Mouse (Mus musculus) embryonic facial prominence, embryonic 13.5 days (tissue): ENCODE data around the gene Itgb3. TPM values are rescaled to one million over a fixed set of nuclear protein-coding genes. Genes with fewer than 3 reads are reported as not detected.

Source experiments
- ATAC-seq: fragments of 200-750 bp; cut with Nextera tagmentation; 2 replicates; pipeline ENCODE4 v1.8.0; 2017; ENCODE audit warnings: low read depth; ENCODE audit not compliant: insufficient number of reproducible peaks, insufficient read depth, low FRiP score, low TSS enrichment
- H3K27ac ChIP-seq: fragments of 300-500 bp; sonication (generic); 2 replicates; pipeline ENCODE4 v1.5.1; 2015; ENCODE audit warnings: moderate library complexity, mild to moderate bottlenecking, inconsistent platforms
- H3K27me3 ChIP-seq: fragments of 300-500 bp; sonication (generic); 2 replicates; pipeline ENCODE4 v1.6.1; 2015; ENCODE audit warnings: mild to moderate bottlenecking, inconsistent platforms
- H3K36me3 ChIP-seq: fragments of 300-500 bp; sonication (generic); 2 replicates; pipeline ENCODE4 v1.6.1; 2015; ENCODE audit warnings: mild to moderate bottlenecking, inconsistent platforms
- H3K4me1 ChIP-seq: fragments of 300-500 bp; sonication (generic); 2 replicates; pipeline ENCODE4 v1.6.1; 2015; ENCODE audit warnings: inconsistent platforms
- H3K4me2 ChIP-seq: fragments of 300-500 bp; sonication (generic); 2 replicates; pipeline ENCODE4 v1.6.1; 2015; ENCODE audit warnings: moderate library complexity, mild to moderate bottlenecking, inconsistent platforms
- H3K4me3 ChIP-seq: fragments of 300-500 bp; sonication (generic); 2 replicates; pipeline ENCODE4 v1.5.1; 2015; ENCODE audit warnings: mild to moderate bottlenecking, inconsistent platforms
- H3K9ac ChIP-seq: fragments of 300-500 bp; sonication (generic); 2 replicates; pipeline ENCODE4 v1.6.1; 2015; ENCODE audit warnings: mild to moderate bottlenecking, inconsistent platforms
- H3K9me3 ChIP-seq: fragments of 300-500 bp; sonication (generic); 2 replicates; pipeline ENCODE4 v1.6.1; 2016; ENCODE audit warnings: inconsistent platforms
- WGBS: fragments of 180-500 bp; shearing (Covaris S2); methylation state at CpG from one replicate; pipeline ENCODE4 v1.1.7; 2015; ENCODE audit warnings: mixed read lengths; 5-methylcytosine and 5-hydroxymethylcytosine counted together
- polyA plus RNA-seq: library from polyadenylated mRNA; unstranded; fragments of >200 nt; fragmentation: Nextera tagmentation; extraction: Ambion mirVana; gene quantifications from 2 replicates; pipeline ENCODE4 v1.2.1, GENCODE M21; 2015

Gene Itgb3
- polyA plus RNA-seq, 1 experiment from 2014 or later, result 3.9 TPM

GRCm38 (mm10) chr11:104585495-104585894 lies 22.3 kb upstream of the Itgb3 start:
- ATAC-seq, result no peak
- no peak overlapping the region for H3K27ac ChIP-seq
- no peak overlapping the region for H3K4me3 ChIP-seq
- H3K4me2 ChIP-seq, result no peak overlapping the region
- no peaks in the 10 kb centered on the region for H3K36me3 ChIP-seq
- peaks cover 6% of the 10 kb centered on the region; the same call in 1 of the 2 replicates for H3K9me3 ChIP-seq
- no peaks in the 10 kb centered on the region for H3K27me3 ChIP-seq
- H3K9ac ChIP-seq, result no peak overlapping the region
- peaks cover 11% of the 10 kb centered on the region for H3K4me1 ChIP-seq
- 74% methylated on average over 5 of the region's 5 CpGs for whole genome bisulfite sequencing

- H3K4me3 ChIP-seq, result no peak overlapping the region
- peaks cover 6% of the 10 kb centered on the region; the same call in 1 of the 2 replicates for H3K9me3 ChIP-seq
- ATAC-seq, result no peak
- WGBS, result 93% methylated on average over 9 of the region's 9 CpGs
- H3K4me1 ChIP-seq, result no peaks in the 10 kb centered on the region; the same call in 1 of the 2 replicates
- no peaks in the 10 kb centered on the region for H3K36me3 ChIP-seq
- no peaks in the 10 kb centered on the region for H3K27me3 ChIP-seq
- no peak overlapping the region for H3K27ac ChIP-seq
- H3K4me2 ChIP-seq, result no peak overlapping the region
- no peak overlapping the region for H3K9ac ChIP-seq
These were observed 19.9 kb upstream of the Itgb3 start for GRCm38 (mm10) chr11:104587904-104588303.

GRCm38 (mm10) chr11:104588513-104588912 lies 19.3 kb upstream of the Itgb3 start:
- H3K4me2 ChIP-seq, result no peak overlapping the region
- peaks cover 6% of the 10 kb centered on the region; the same call in 1 of the 2 replicates for H3K9me3 ChIP-seq
- no peak overlapping the region for H3K27ac ChIP-seq
- ATAC-seq, result no peak
- H3K36me3 ChIP-seq, result no peaks in the 10 kb centered on the region
- WGBS, result 92% methylated on average over 2 of the region's 2 CpGs
- H3K27me3 ChIP-seq, result no peaks in the 10 kb centered on the region
- H3K4me1 ChIP-seq, result no peaks in the 10 kb centered on the region; the same call in 1 of the 2 replicates
- H3K4me3 ChIP-seq, result no peak overlapping the region
- no peak overlapping the region for H3K9ac ChIP-seq

- Histone ChIP-seq H3K4me3 (no peak overlapping the region), H3K27ac (no peak overlapping the region), H3K27me3 (no peaks in the 10 kb centered on the region), H3K9ac (no peak overlapping the region), H3K4me2 (no peak overlapping the region), H3K9me3 (peaks cover 6% of the 10 kb centered on the region; the same call in 1 of the 2 replicates), H3K4me1 (no peaks in the 10 kb centered on the region; the same call in 1 of the 2 replicates), H3K36me3 (no peaks in the 10 kb centered on the region)
- 67% methylated on average over 1 of the region's 1 CpGs for WGBS
- ATAC-seq, result no peak
These were observed 18.2 kb upstream of the Itgb3 start for GRCm38 (mm10) chr11:104589570-104589969.

- H3K4me1 ChIP-seq, result peaks cover under 1% of the 10 kb centered on the region; the same call in 1 of the 2 replicates
- H3K9me3 ChIP-seq, result peaks cover 6% of the 10 kb centered on the region; the same call in 1 of the 2 replicates
- H3K4me2 ChIP-seq, result no peak overlapping the region
- no peak overlapping the region for H3K9ac ChIP-seq
- WGBS, result 1% methylated on average over 8 of the region's 8 CpGs
- no peak for ATAC-seq
- H3K27me3 ChIP-seq, result no peaks in the 10 kb centered on the region
- H3K27ac ChIP-seq, result no peak overlapping the region
- no peaks in the 10 kb centered on the region for H3K36me3 ChIP-seq
- H3K4me3 ChIP-seq, result no peak overlapping the region
These were observed 17.7 kb upstream of the Itgb3 start for GRCm38 (mm10) chr11:104590148-104590547.

- H3K4me3 ChIP-seq, result no peak overlapping the region
- peaks cover 11% of the 10 kb centered on the region for H3K4me1 ChIP-seq
- no peak overlapping the region for H3K4me2 ChIP-seq
- WGBS, result 49% methylated on average over 13 of the region's 13 CpGs
- no peak for ATAC-seq
- peaks cover 6% of the 10 kb centered on the region; the same call in 1 of the 2 replicates for H3K9me3 ChIP-seq
- H3K27me3 ChIP-seq, result no peaks in the 10 kb centered on the region
- H3K9ac ChIP-seq, result no peak overlapping the region
- H3K36me3 ChIP-seq, result no peaks in the 10 kb centered on the region
- no peak overlapping the region for H3K27ac ChIP-seq
These were observed 15.5 kb upstream of the Itgb3 start for GRCm38 (mm10) chr11:104592066-104592835.

GRCm38 (mm10) chr11:104596365-104596764 lies 11.4 kb upstream of the Itgb3 start:
- no peaks in the 10 kb centered on the region for H3K36me3 ChIP-seq
- H3K9me3 ChIP-seq, result no peaks in the 10 kb centered on the region
- peaks cover 11% of the 10 kb centered on the region for H3K4me1 ChIP-seq
- 0 out of 2 replicates have a peak overlapping the region, but pooled peaks have one; percentile 39 for H3K27ac ChIP-seq
- no peak overlapping the region for H3K4me2 ChIP-seq
- H3K27me3 ChIP-seq, result no peaks in the 10 kb centered on the region
- no peak overlapping the region for H3K4me3 ChIP-seq
- 80% methylated on average over 10 of the region's 10 CpGs for WGBS
- H3K9ac ChIP-seq, result no peak overlapping the region
- no peak for ATAC-seq

GRCm38 (mm10) chr11:104599265-104599945 lies 8.4 kb upstream of the Itgb3 start:
- 89% methylated on average over 13 of the region's 13 CpGs for WGBS
- H3K36me3 ChIP-seq, result no peaks in the 10 kb centered on the region
- no peak overlapping the region for H3K9ac ChIP-seq
- H3K4me1 ChIP-seq, result peaks cover 11% of the 10 kb centered on the region
- H3K27me3 ChIP-seq, result no peaks in the 10 kb centered on the region
- H3K9me3 ChIP-seq, result no peaks in the 10 kb centered on the region
- H3K27ac ChIP-seq, result no peak overlapping the region
- no peak overlapping the region for H3K4me2 ChIP-seq
- no peak overlapping the region for H3K4me3 ChIP-seq
- ATAC-seq, result no peak

- no peak overlapping the region for H3K4me2 ChIP-seq
- no peak overlapping the region for H3K27ac ChIP-seq
- H3K36me3 ChIP-seq, result no peaks in the 10 kb centered on the region
- ATAC-seq, result no peak
- 0 out of 2 replicates have a peak, but pooled peaks cover 3% of the 10 kb centered on the region for H3K27me3 ChIP-seq
- no peak overlapping the region for H3K4me3 ChIP-seq
- H3K4me1 ChIP-seq, result peaks cover 7% of the 10 kb centered on the region
- no peaks in the 10 kb centered on the region for H3K9me3 ChIP-seq
- 42% methylated on average over 4 of the region's 4 CpGs for WGBS
- H3K9ac ChIP-seq, result no peak overlapping the region
These were observed 7.1 kb upstream of the Itgb3 start for GRCm38 (mm10) chr11:104600675-104601074.

GRCm38 (mm10) chr11:104604192-104604591 lies 3.6 kb upstream of the Itgb3 start:
- no peak overlapping the region for H3K4me2 ChIP-seq
- no peak overlapping the region for H3K4me3 ChIP-seq
- ATAC-seq, result no peak
- H3K4me1 ChIP-seq, result peaks cover 8% of the 10 kb centered on the region
- H3K27me3 ChIP-seq, result peaks cover 21% of the 10 kb centered on the region
- H3K9ac ChIP-seq, result no peak overlapping the region
- no peak overlapping the region for H3K27ac ChIP-seq
- no peaks in the 10 kb centered on the region for H3K36me3 ChIP-seq
- H3K9me3 ChIP-seq, result no peaks in the 10 kb centered on the region
- 46% methylated on average over 6 of the region's 6 CpGs for WGBS

GRCm38 (mm10) chr11:104608249-104608920 lies 585 bp downstream of the Itgb3 start:
- no peak for ATAC-seq
- peaks cover 34% of the 10 kb centered on the region for H3K27me3 ChIP-seq
- no peaks in the 10 kb centered on the region for H3K9me3 ChIP-seq
- peak overlapping the region; percentile 90 for H3K4me2 ChIP-seq
- peak overlapping the region; percentile 54 for H3K4me3 ChIP-seq
- H3K36me3 ChIP-seq, result no peaks in the 10 kb centered on the region
- peaks cover 13% of the 10 kb centered on the region for H3K4me1 ChIP-seq
- WGBS, result 1% methylated on average over 22 of the region's 23 CpGs
- H3K9ac ChIP-seq, result peak overlapping the region; percentile 68
- H3K27ac ChIP-seq, result no peak overlapping the region
